Mouse (Mus musculus) ES-E14 (cell line): Measurements from ENCODE around the gene Nr1i3. TPM values are rescaled to one million over a fixed set of nuclear protein-coding genes. Genes with fewer than 3 reads are reported as not detected.

Experiments
- DNase-seq: peaks from one replicate; pipeline ENCODE4 v3.0.0-alpha.2; 2013; ENCODE audit warnings: low read depth, low spot score
- H3K27ac ChIP-seq: 2 replicates; pipeline ENCODE4 v1.5.1; 2012; ENCODE audit warnings: low read depth, mild to moderate bottlenecking, low read length, moderate library complexity, mixed read lengths; ENCODE audit not compliant: poor library complexity, insufficient read depth, severe bottlenecking
- H3K36me3 ChIP-seq: 2 replicates; pipeline ENCODE4 v1.6.1; 2012; ENCODE audit warnings: mild to moderate bottlenecking, low read length, moderate library complexity, mixed read lengths; ENCODE audit not compliant: control insufficient read depth, poor library complexity, insufficient read depth, severe bottlenecking
- H3K4me1 ChIP-seq, 2 experiments: fragments of 150-350 bp in 1 of 2; sonication (generic) in 1 of 2; 2 replicates each; pipeline ENCODE4 v1.6.1; 2012; ENCODE audit warnings: low read length in 2 of 2, mild to moderate bottlenecking in 1 of 2, mixed read lengths in 1 of 2; ENCODE audit not compliant: control insufficient read depth in 2 of 2, insufficient read depth in 2 of 2, poor library complexity in 1 of 2
- H3K4me3 ChIP-seq, 2 experiments: fragments of 150-350 bp in 1 of 2; sonication (generic) in 1 of 2; 2 replicates each; pipeline ENCODE4 v1.5.1; 2012; ENCODE audit warnings: low read length in 2 of 2, low read depth in 1 of 2, mild to moderate bottlenecking in 1 of 2, mixed read lengths in 1 of 2; ENCODE audit not compliant: insufficient read depth in 1 of 2, poor library complexity in 1 of 2, severe bottlenecking in 1 of 2
- H3K9ac ChIP-seq: 2 replicates; pipeline ENCODE4 v1.6.1; 2012; ENCODE audit warnings: low read depth, mild to moderate bottlenecking, low read length, mixed read lengths; ENCODE audit not compliant: poor library complexity, insufficient read depth, severe bottlenecking
- H3K9me3 ChIP-seq: fragments of 150-350 bp; sonication (generic); 2 replicates; pipeline ENCODE4 v1.6.1; 2012; ENCODE audit warnings: low read depth, mild to moderate bottlenecking, low read length; ENCODE audit not compliant: control insufficient read depth, insufficient read depth
- CHD2 ChIP-seq: IDR thresholded peaks from 2 replicates; pipeline ENCODE4 v1.6.1; 2014; ENCODE audit warnings: mild to moderate bottlenecking, low read depth, low read length, inconsistent platforms
- HCFC1 ChIP-seq: IDR thresholded peaks from 2 replicates; pipeline ENCODE4 v1.6.1; 2012; ENCODE audit warnings: low read length, inconsistent platforms, borderline replicate concordance; ENCODE audit not compliant: insufficient read depth
- MAFK ChIP-seq: IDR thresholded peaks from 2 replicates; pipeline ENCODE4 v1.6.1; 2014; ENCODE audit warnings: mild to moderate bottlenecking, low read depth, low read length, inconsistent platforms; ENCODE audit not compliant: insufficient read depth
- ZC3H11A ChIP-seq: IDR thresholded peaks from 2 replicates; pipeline ENCODE4 v1.6.1; 2012; ENCODE audit warnings: low read depth, mild to moderate bottlenecking, inconsistent platforms, low read length, borderline replicate concordance
- ZNF384 ChIP-seq: IDR thresholded peaks from 2 replicates; pipeline ENCODE4 v1.6.1; 2012; ENCODE audit warnings: low read depth, low read length, inconsistent platforms
- in situ Hi-C, 2 experiments: fragments of 600-800 bp; cut with MboI; formaldehyde crosslinking; loops; one replicate each; pipeline ENCODE4 v1.15.1; 2025; ENCODE audit warnings: low sequenced_read_pairs in 2 of 2, inconsistent platforms in 1 of 2; ENCODE audit not compliant: unreplicated experiment in 2 of 2
- total RNA-seq: library from RNA; depleted of rRNA; stranded (reverse); fragments of 300-350 nt; gene quantifications from 2 replicates; pipeline ENCODE4 v1.2.3, GENCODE M21; 2012

Gene Nr1i3
- total RNA-seq, 1 experiment = 0.71 TPM

GRCm38 (mm10) chr1:171230215-171230614, 16.4 kb downstream of the Nr1i3 start:
- DNase-seq = no peak
- Histone ChIP-seq H3K36me3 (peaks cover 3% of the 10 kb centered on the region), H3K27ac (no peak overlapping the region), H3K9ac (no peak overlapping the region), H3K9me3 (no peaks in the 10 kb centered on the region), H3K4me1 (peaks cover 0 to 8% of the 10 kb centered on the region in 2 experiments; a peak in 1 of 4 replicates), H3K4me3 (no peak overlapping the region)
- in situ Hi-C loops = loop anchor here in 1 of 2 experiments (25.0 kb wide), 1 partner anchor 343 kb away; the partner anchor contains the start of genes Dusp12 and Gm26620
- no peak for TF ChIP-seq HCFC1
- no peak for TF ChIP-seq ZC3H11A
- TF ChIP-seq ZNF384 = no peak
- no peak for TF ChIP-seq CHD2
- TF ChIP-seq MAFK = no peak

- Histone ChIP-seq H3K27ac (no peak overlapping the region), H3K9ac (no peak overlapping the region), H3K9me3 (no peaks in the 10 kb centered on the region), H3K4me1 (peaks cover 0 to 8% of the 10 kb centered on the region in 2 experiments; a peak in 1 of 4 replicates), H3K36me3 (peaks cover 13% of the 10 kb centered on the region), H3K4me3 (no peak overlapping the region)
- TF ChIP-seq CHD2 (no peak), MAFK (no peak), ZNF384 (no peak), ZC3H11A (no peak), HCFC1 (no peak)
- in situ Hi-C loops = loop anchor here in 1 of 2 experiments (25.0 kb wide), 1 partner anchor 345 kb away; the partner anchor contains the start of genes Dusp12 and Gm26620
- DNase-seq = no peak
These were observed 18.1 kb downstream of the Nr1i3 start for GRCm38 (mm10) chr1:171231844-171232243.

- no peaks in the 10 kb centered on the region for H3K9me3 ChIP-seq
- in situ Hi-C loops = loop anchor here in 1 of 2 experiments (25.0 kb wide), 1 partner anchor 345 kb away; the partner anchor contains the start of genes Dusp12 and Gm26620
- TF ChIP-seq MAFK (no peak), ZNF384 (no peak), ZC3H11A (no peak)
- H3K4me3 ChIP-seq = no peak overlapping the region
- DNase-seq = no peak
- H3K4me1 ChIP-seq = peaks cover 0 to 8% of the 10 kb centered on the region in 2 experiments; a peak in 1 of 4 replicates
- H3K9ac ChIP-seq = no peak overlapping the region
- peaks cover 18% of the 10 kb centered on the region for H3K36me3 ChIP-seq
- no peak overlapping the region for H3K27ac ChIP-seq
These were observed 18.6 kb downstream of the Nr1i3 start for GRCm38 (mm10) chr1:171232348-171232747.

- DNase-seq = no peak
- Histone ChIP-seq H3K4me1 (peaks cover 0 to 11% of the 10 kb centered on the region in 2 experiments; a peak in 1 of 4 replicates), H3K9ac (no peak overlapping the region), H3K9me3 (no peaks in the 10 kb centered on the region), H3K27ac (no peak overlapping the region), H3K4me3 (no peak overlapping the region), H3K36me3 (peaks cover 25% of the 10 kb centered on the region)
- TF ChIP-seq ZC3H11A (no peak), CHD2 (no peak), MAFK (no peak), ZNF384 (no peak), HCFC1 (no peak)
- in situ Hi-C loops = loop anchor here in 1 of 2 experiments (25.0 kb wide), 1 partner anchor 346 kb away; the partner anchor contains the start of genes Dusp12 and Gm26620
These were observed 19.3 kb downstream of the Nr1i3 start for GRCm38 (mm10) chr1:171232800-171233730.
